Mouse (Mus musculus) retina, embryonic 14.5 days (tissue): ENCODE results near the gene Itga5.

ENCODE experiments used
- DNase-seq: peaks from one replicate; pipeline ENCODE4 v3.0.0-alpha.2; 2015; ENCODE audit warnings: low spot score

Gene Itga5

GRCm38 (mm10) chr15:103339961-103340337 lies 26.6 kb downstream of the Itga5 start, which contains the start of gene Zfp385a:
TSS of gene Zfp385a (minus strand) at chr15:103340093.
- DNase-seq = peak; percentile 70

GRCm38 (mm10) chr15:103339166-103339960 lies 27.2 kb downstream of the Itga5 start:
- peak; percentile 57 for DNase-seq

- DNase-seq = no peak
These were observed 27.8 kb downstream of the Itga5 start for GRCm38 (mm10) chr15:103338829-103339165.

- peak; percentile 43 for DNase-seq
These were observed 29.4 kb downstream of the Itga5 start for GRCm38 (mm10) chr15:103336996-103337667.

GRCm38 (mm10) chr15:103335488-103336235 lies 30.9 kb downstream of the Itga5 start:
- DNase-seq = no peak

GRCm38 (mm10) chr15:103335040-103335439 lies 31.5 kb downstream of the Itga5 start:
- DNase-seq = no peak

- peak; percentile 94 for DNase-seq
These were observed 32.4 kb downstream of the Itga5 start for GRCm38 (mm10) chr15:103334194-103334593.

GRCm38 (mm10) chr15:103333738-103334137 lies 32.8 kb downstream of the Itga5 start:
- no peak for DNase-seq

- no peak for DNase-seq
These were observed 33.4 kb downstream of the Itga5 start for GRCm38 (mm10) chr15:103333081-103333615.

GRCm38 (mm10) chr15:103323455-103324247 lies 42.9 kb downstream of the Itga5 start:
- DNase-seq = peak; percentile 91

- no peak for DNase-seq
These were observed 43.5 kb downstream of the Itga5 start for GRCm38 (mm10) chr15:103323070-103323454.

GRCm38 (mm10) chr15:103322396-103322795 lies 44.2 kb downstream of the Itga5 start:
- no peak for DNase-seq

GRCm38 (mm10) chr15:103321076-103321475 lies 45.5 kb downstream of the Itga5 start:
- no peak for DNase-seq

- no peak for DNase-seq
These were observed 48.3 kb downstream of the Itga5 start for GRCm38 (mm10) chr15:103318201-103318816.

GRCm38 (mm10) chr15:103317731-103318130 lies 48.8 kb downstream of the Itga5 start:
- no peak for DNase-seq

GRCm38 (mm10) chr15:103317120-103317519 lies 49.4 kb downstream of the Itga5 start:
- DNase-seq = no peak

- DNase-seq = no peak
These were observed 50.4 kb downstream of the Itga5 start for GRCm38 (mm10) chr15:103315979-103316776.

GRCm38 (mm10) chr15:103315011-103315502 lies 51.5 kb downstream of the Itga5 start:
- peak; percentile 88 for DNase-seq

- DNase-seq = no peak
These were observed 52.4 kb downstream of the Itga5 start for GRCm38 (mm10) chr15:103314181-103314580.

- DNase-seq = peak; percentile 87
These were observed 53.0 kb downstream of the Itga5 start for GRCm38 (mm10) chr15:103313495-103314095.
